Mouse (Mus musculus): ENCODE data around the gene Zfp382. TPM values are rescaled to one million over a fixed set of nuclear protein-coding genes. Genes with fewer than 3 reads are reported as not detected.
A peak's percentile ranks its signal among the peaks of the same experiment; 100 is the strongest.
"Not testable (repeated sequence)": the region's sequence is repeated elsewhere in the genome, so short reads cannot be mapped to it uniquely, and the experiment has no call there.

The Zfp382 gene
- polyA plus RNA-seq, 1 experiment from 2014 or later: 11.8 TPM

- H3K4me3 ChIP-seq (replicated peaks): no peak overlapping the region
- peaks cover 82% of the 10 kb centered on the region for H3K36me3 ChIP-seq
- no peak overlapping the region for H3K9ac ChIP-seq (replicated peaks)
- H3K27me3 ChIP-seq: no peaks in the 10 kb centered on the region
- no peak for ATAC-seq (ENCODE audit: insufficient number of reproducible peaks, insufficient read depth, low FRiP score, low TSS enrichment, low read depth)
- WGBS: 78% methylated on average over 1 of the region's 1 CpGs
- H3K4me1 ChIP-seq (replicated peaks): no peaks in the 10 kb centered on the region
- no peak overlapping the region for H3K27ac ChIP-seq
- H3K4me2 ChIP-seq: no peak overlapping the region
- peaks cover 90% of the 10 kb centered on the region for H3K9me3 ChIP-seq
Observed at GRCm38 (mm10) chr7:30154040-30154439, 32.3 kb downstream of the Zfp382 start.

- H3K27me3 ChIP-seq: no peaks in the 10 kb centered on the region
- no peak for ATAC-seq (ENCODE audit: insufficient number of reproducible peaks, insufficient read depth, low FRiP score, low TSS enrichment, low read depth)
- peaks cover 87% of the 10 kb centered on the region for H3K9me3 ChIP-seq
- H3K27ac ChIP-seq: no peak overlapping the region
- peaks cover 86% of the 10 kb centered on the region for H3K36me3 ChIP-seq
- H3K4me2 ChIP-seq: no peak overlapping the region
- H3K4me3 ChIP-seq (replicated peaks): no peak overlapping the region
- no peak overlapping the region for H3K9ac ChIP-seq (replicated peaks)
- 97% methylated on average over 3 of the region's 3 CpGs for WGBS
- no peaks in the 10 kb centered on the region for H3K4me1 ChIP-seq (replicated peaks)
Observed at GRCm38 (mm10) chr7:30155507-30155906, 33.8 kb downstream of the Zfp382 start.

GRCm38 (mm10) chr7:30163113-30163512 is 41.4 kb downstream of the Zfp382 start:
- H3K9me3 ChIP-seq: peaks cover 93% of the 10 kb centered on the region
- WGBS: 97% methylated on average over 5 of the region's 5 CpGs
- H3K36me3 ChIP-seq: peaks cover 99% of the 10 kb centered on the region
- no peak overlapping the region for H3K4me2 ChIP-seq
- H3K27me3 ChIP-seq: no peaks in the 10 kb centered on the region
- no peak overlapping the region for H3K27ac ChIP-seq
- no peak overlapping the region for H3K4me3 ChIP-seq (replicated peaks)
- ATAC-seq (ENCODE audit: insufficient number of reproducible peaks, insufficient read depth, low FRiP score, low TSS enrichment, low read depth): no peak
- H3K9ac ChIP-seq (replicated peaks): no peak overlapping the region
- H3K4me1 ChIP-seq (replicated peaks): no peaks in the 10 kb centered on the region

- H3K27me3 ChIP-seq: no peaks in the 10 kb centered on the region
- H3K9me3 ChIP-seq: peaks cover 78% of the 10 kb centered on the region
- peaks cover 83% of the 10 kb centered on the region for H3K36me3 ChIP-seq
- H3K4me2 ChIP-seq: no peak overlapping the region
- no peaks in the 10 kb centered on the region for H3K4me1 ChIP-seq (replicated peaks)
- no peak overlapping the region for H3K4me3 ChIP-seq (replicated peaks)
- no peak overlapping the region for H3K27ac ChIP-seq
- WGBS: 99% methylated on average over 2 of the region's 2 CpGs
- no peak overlapping the region for H3K9ac ChIP-seq (replicated peaks)
- no peak for ATAC-seq (ENCODE audit: insufficient number of reproducible peaks, insufficient read depth, low FRiP score, low TSS enrichment, low read depth)
Observed at GRCm38 (mm10) chr7:30164745-30165144, 43.0 kb downstream of the Zfp382 start.

GRCm38 (mm10) chr7:30168914-30169582 is 47.3 kb downstream of the Zfp382 start:
- peaks cover 38% of the 10 kb centered on the region for H3K9me3 ChIP-seq
- H3K36me3 ChIP-seq: peaks cover 48% of the 10 kb centered on the region
- no peaks in the 10 kb centered on the region for H3K27me3 ChIP-seq
- H3K4me3 ChIP-seq (replicated peaks): peak overlapping the region; percentile 66
- H3K9ac ChIP-seq (replicated peaks): peak overlapping the region; percentile 84
- ATAC-seq (ENCODE audit: insufficient number of reproducible peaks, insufficient read depth, low FRiP score, low TSS enrichment, low read depth): peak; percentile 2; the same call in 1 of the 2 replicates
- peak overlapping the region; percentile 65 for H3K4me2 ChIP-seq
- WGBS: 2% methylated on average over 21 of the region's 21 CpGs
- peaks cover 9% of the 10 kb centered on the region for H3K4me1 ChIP-seq (replicated peaks)
- peak overlapping the region; percentile 91 for H3K27ac ChIP-seq

GRCm38 (mm10) chr7:30169583-30170282 is 48.0 kb downstream of the Zfp382 start, which contains the start of gene Zfp146:
Zfp146 (minus strand) TSS chr7:30169750.
- Histone ChIP-seq H3K36me3 (peaks cover 41% of the 10 kb centered on the region), H3K9me3 (peaks cover 32% of the 10 kb centered on the region), H3K4me3 (replicated peaks) (peak within 1 kb of the TSS; percentile 66), H3K27ac (peak within 1 kb of the TSS; percentile 91), H3K9ac (replicated peaks) (peak within 1 kb of the TSS; percentile 84), H3K4me1 (replicated peaks) (peaks cover 9% of the 10 kb centered on the region), H3K27me3 (no peaks in the 10 kb centered on the region), H3K4me2 (peak within 1 kb of the TSS; percentile 65)
- under 1% methylated on average over 36 of the region's 36 CpGs for WGBS
- peak; percentile 94 for ATAC-seq (ENCODE audit: insufficient number of reproducible peaks, insufficient read depth, low FRiP score, low TSS enrichment, low read depth)

GRCm38 (mm10) chr7:30170283-30170951 is 48.7 kb downstream of the Zfp382 start:
- H3K27ac ChIP-seq: no peak overlapping the region
- peak overlapping the region; percentile 84 for H3K9ac ChIP-seq (replicated peaks)
- peaks cover 9% of the 10 kb centered on the region for H3K4me1 ChIP-seq (replicated peaks)
- ATAC-seq (ENCODE audit: insufficient number of reproducible peaks, insufficient read depth, low FRiP score, low TSS enrichment, low read depth): no peak; the same call in 1 of the 2 replicates
- H3K9me3 ChIP-seq: peaks cover 25% of the 10 kb centered on the region
- H3K4me3 ChIP-seq (replicated peaks): peak overlapping the region; percentile 66
- peaks cover 34% of the 10 kb centered on the region for H3K36me3 ChIP-seq
- WGBS: 26% methylated on average over 11 of the region's 11 CpGs
- H3K4me2 ChIP-seq: peak overlapping the region; percentile 65
- no peaks in the 10 kb centered on the region for H3K27me3 ChIP-seq

- H3K4me3 ChIP-seq (replicated peaks): no peak overlapping the region
- WGBS: 82% methylated on average over 12 of the region's 12 CpGs
- no peak overlapping the region for H3K27ac ChIP-seq
- no peaks in the 10 kb centered on the region for H3K27me3 ChIP-seq
- H3K4me2 ChIP-seq: no peak overlapping the region
- no peak for ATAC-seq (ENCODE audit: insufficient number of reproducible peaks, insufficient read depth, low FRiP score, low TSS enrichment, low read depth)
- no peaks in the 10 kb centered on the region for H3K9me3 ChIP-seq
- no peak overlapping the region for H3K9ac ChIP-seq (replicated peaks)
- H3K4me1 ChIP-seq (replicated peaks): no peaks in the 10 kb centered on the region
- H3K36me3 ChIP-seq: peaks cover 32% of the 10 kb centered on the region
Observed at GRCm38 (mm10) chr7:30176474-30176873, 54.7 kb downstream of the Zfp382 start.

GRCm38 (mm10) chr7:30178256-30178655 is 56.5 kb downstream of the Zfp382 start:
- peaks cover 32% of the 10 kb centered on the region for H3K36me3 ChIP-seq
- WGBS: 85% methylated on average over 11 of the region's 11 CpGs
- H3K4me2 ChIP-seq: no peak overlapping the region
- H3K4me3 ChIP-seq (replicated peaks): no peak overlapping the region
- ATAC-seq (ENCODE audit: insufficient number of reproducible peaks, insufficient read depth, low FRiP score, low TSS enrichment, low read depth): no peak
- H3K27ac ChIP-seq: no peak overlapping the region
- H3K9me3 ChIP-seq: no peaks in the 10 kb centered on the region
- H3K27me3 ChIP-seq: no peaks in the 10 kb centered on the region
- H3K9ac ChIP-seq (replicated peaks): no peak overlapping the region
- H3K4me1 ChIP-seq (replicated peaks): no peaks in the 10 kb centered on the region

- ATAC-seq (ENCODE audit: insufficient number of reproducible peaks, insufficient read depth, low FRiP score, low TSS enrichment, low read depth): no peak
- no peak overlapping the region for H3K27ac ChIP-seq
- H3K27me3 ChIP-seq: no peaks in the 10 kb centered on the region
- 5% methylated on average over 4 of the region's 4 CpGs for WGBS
- no peak overlapping the region for H3K4me2 ChIP-seq
- no peaks in the 10 kb centered on the region for H3K9me3 ChIP-seq
- H3K4me1 ChIP-seq (replicated peaks): peaks cover 5% of the 10 kb centered on the region; the same call in 1 of the 2 replicates
- H3K4me3 ChIP-seq (replicated peaks): no peak overlapping the region
- no peak overlapping the region for H3K9ac ChIP-seq (replicated peaks)
- peaks cover 32% of the 10 kb centered on the region for H3K36me3 ChIP-seq
Observed at GRCm38 (mm10) chr7:30181308-30181707, 59.6 kb downstream of the Zfp382 start.

GRCm38 (mm10) chr7:30181929-30182328 is 60.2 kb downstream of the Zfp382 start:
- 94% methylated on average over 10 of the region's 10 CpGs for WGBS

More at GRCm38 (mm10) chr7:30181929-30182328, 60.2 kb downstream of the Zfp382 start:
- peaks cover 32% of the 10 kb centered on the region for H3K36me3 ChIP-seq
- H3K9me3 ChIP-seq; H3K4me1 ChIP-seq (replicated peaks); H3K9ac ChIP-seq (replicated peaks); ATAC-seq (ENCODE audit: insufficient number of reproducible peaks, insufficient read depth, low FRiP score, low TSS enrichment, low read depth); H3K27ac ChIP-seq; H3K4me3 ChIP-seq (replicated peaks); H3K4me2 ChIP-seq; H3K27me3 ChIP-seq: not testable (repeated sequence)

Measured in limb, embryonic 12.5 days (tissue).